Mouse (Mus musculus) liver, embryonic 14.5 days (tissue): ENCODE results near the gene Chst5.

Experiments used
- CTCF ChIP-seq: IDR thresholded peaks from 2 replicates; pipeline ENCODE4 v1.5.1; 2016; ENCODE audit warnings: antibody characterized with exemption, low read depth, control low read depth
- EP300 ChIP-seq: IDR thresholded peaks from 2 replicates; pipeline ENCODE4 v1.6.1; 2016; ENCODE audit warnings: antibody characterized with exemption, low read depth

DNA sequence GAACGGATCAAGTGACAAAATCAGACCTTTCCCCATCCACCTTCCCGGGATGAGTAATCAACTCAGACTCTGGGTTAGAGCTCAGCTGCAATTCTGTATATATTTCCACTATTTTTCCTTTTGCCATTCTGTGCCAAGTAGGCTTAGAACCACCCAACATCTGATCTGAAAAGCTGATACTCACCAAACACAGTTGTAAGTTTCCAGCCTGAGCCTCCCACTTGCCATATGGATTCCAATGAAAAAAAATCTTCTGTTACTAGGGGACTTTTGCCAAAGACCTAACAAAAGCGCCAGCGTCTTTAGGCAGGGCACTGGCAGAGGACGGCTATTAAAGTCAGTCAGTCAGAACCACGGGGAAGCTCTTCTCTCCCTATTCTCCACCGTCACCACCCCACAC is 1.3 kb upstream of the Chst5 start:
- no peak for TF ChIP-seq CTCF
- no peak for TF ChIP-seq EP300
